Mouse (Mus musculus) liver, postnatal 0 days (tissue): ENCODE data around the gene Rb1.

Experiments
- CTCF ChIP-seq: sonication (generic); IDR thresholded peaks from 2 replicates; pipeline ENCODE4 v1.5.1; 2016; ENCODE audit warnings: antibody characterized with exemption, low read depth
- EP300 ChIP-seq: IDR thresholded peaks from 2 replicates; pipeline ENCODE4 v1.6.1; 2016; ENCODE audit warnings: antibody characterized with exemption, low read depth, mild to moderate bottlenecking

DNA sequence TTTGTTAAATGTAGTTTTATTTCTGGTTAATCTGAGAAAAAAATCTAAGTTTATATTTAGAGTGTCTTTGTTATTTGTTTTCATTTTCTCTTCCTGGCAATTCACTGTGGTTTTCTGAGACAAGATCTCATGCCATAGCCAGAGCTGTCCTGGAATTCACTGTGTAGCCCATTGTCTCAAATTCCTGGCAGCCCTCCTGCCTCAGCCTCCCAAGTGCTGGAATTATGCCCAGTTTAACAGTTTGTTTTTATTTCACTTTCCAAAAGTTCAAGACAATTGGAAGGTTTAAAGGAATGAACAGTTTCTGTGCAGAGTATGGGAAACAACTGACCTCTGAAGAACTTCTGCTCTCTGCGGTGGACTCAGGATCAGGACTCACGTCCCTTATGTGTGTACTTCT lies 4.2 kb upstream of the Rb1 start:
- TF ChIP-seq CTCF (no peak), EP300 (no peak)
